Mouse (Mus musculus): Measurements from ENCODE around the gene Taf1a. TPM values are rescaled to one million over a fixed set of nuclear protein-coding genes. Genes with fewer than 3 reads are reported as not detected.
"Not testable (repeated sequence)": the region's sequence is repeated elsewhere in the genome, so short reads cannot be mapped to it uniquely, and the experiment has no call there.

Gene Taf1a
- 18.9 and 19.4 TPM in 2 replicates for polyA plus RNA-seq (2015; fragmentation: Nextera tagmentation; extraction: Ambion mirVana)

DNA sequence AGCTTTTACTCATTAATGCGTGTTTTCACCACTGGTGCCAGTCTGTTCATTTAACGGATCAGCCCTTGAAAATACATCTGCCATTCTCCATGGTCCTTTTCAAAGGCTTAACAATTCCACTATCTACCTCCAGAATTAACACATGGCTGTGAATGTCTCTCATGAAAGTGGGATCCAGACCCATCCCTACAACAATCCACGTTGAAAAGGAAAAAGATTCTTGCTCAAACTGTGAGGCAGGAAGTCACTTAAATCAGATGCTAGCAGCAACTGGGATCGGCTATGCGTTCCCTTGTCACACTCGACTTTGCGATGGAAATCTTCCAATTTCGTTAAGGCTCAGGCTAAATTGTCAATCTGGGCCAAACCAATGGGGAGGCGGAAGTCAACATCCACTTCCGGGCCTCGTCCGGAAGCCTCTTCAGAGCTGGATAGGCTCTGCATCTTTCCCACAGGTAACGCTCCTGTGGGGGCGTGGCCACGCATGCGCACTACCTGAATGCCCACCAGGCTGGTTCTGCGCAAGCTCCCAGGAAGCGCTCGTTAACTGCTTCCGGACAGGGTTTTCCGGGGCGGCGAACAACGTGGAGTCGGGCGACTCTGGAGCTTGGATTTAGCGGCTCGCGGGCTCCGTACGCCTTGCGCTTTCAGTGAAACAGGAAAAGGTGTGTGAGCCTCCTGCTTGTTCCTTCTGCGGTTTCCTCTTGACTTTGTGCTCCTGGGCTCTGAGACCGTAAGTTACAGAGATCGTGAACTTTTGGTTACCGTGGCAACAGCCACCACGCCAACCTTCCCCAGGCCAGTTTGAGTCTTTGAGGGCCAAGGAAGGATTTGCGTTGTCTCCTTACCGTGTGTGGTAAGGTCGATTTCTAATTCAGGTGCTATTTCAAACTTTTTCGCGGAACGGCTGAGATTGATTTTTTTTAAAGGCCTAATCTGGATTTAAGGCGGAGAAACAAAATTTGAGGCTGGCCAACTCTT lies at the start of gene Taf1a:
TSS of gene Taf1a (plus strand) at position 556 of the 981 bp plus-strand sequence.
- ATAC-seq (ENCODE audit: insufficient read depth, low FRiP score) = peak; percentile 99
- Histone ChIP-seq H3K27me3 (ENCODE audit: control insufficient read depth, insufficient read depth, low read length) (no peaks in the 10 kb centered on the region), H3K9me3 (replicated peaks; ENCODE audit: control insufficient read depth, low read length) (no peaks in the 10 kb centered on the region), H3K27ac (ENCODE audit: low read length) (peak within 1 kb of the TSS; percentile 69), H3K4me2 (ENCODE audit: low read depth, low read length) (peak within 1 kb of the TSS; percentile 72), H3K9ac (ENCODE audit: low read length) (peak within 1 kb of the TSS; percentile 70), H3K4me3 (replicated peaks; ENCODE audit: low read length) (peak within 1 kb of the TSS; percentile 65), H3K36me3 (ENCODE audit: control insufficient read depth, insufficient read depth, low read length) (no peaks in the 10 kb centered on the region; the same call in 1 of the 2 replicates), H3K4me1 (ENCODE audit: control insufficient read depth, insufficient read depth, low read length) (peaks cover 11% of the 10 kb centered on the region)
- WGBS = 5% methylated on average over 44 of the region's 44 CpGs

GRCm38 (mm10) chr1:183342902-183343301 lies 45.9 kb upstream of the Taf1a start:
- not testable (repeated sequence) for H3K9ac ChIP-seq (ENCODE audit: low read length); ATAC-seq (ENCODE audit: insufficient read depth, low FRiP score); H3K27me3 ChIP-seq (ENCODE audit: control insufficient read depth, insufficient read depth, low read length); H3K4me3 ChIP-seq (replicated peaks; ENCODE audit: low read length); H3K27ac ChIP-seq (ENCODE audit: low read length); H3K4me2 ChIP-seq (ENCODE audit: low read depth, low read length); H3K36me3 ChIP-seq (ENCODE audit: control insufficient read depth, insufficient read depth, low read length); H3K4me1 ChIP-seq (ENCODE audit: control insufficient read depth, insufficient read depth, low read length); H3K9me3 ChIP-seq (replicated peaks; ENCODE audit: control insufficient read depth, low read length)
- 89% methylated on average over 1 of the region's 1 CpGs for WGBS

GRCm38 (mm10) chr1:183344886-183345816 lies 43.6 kb upstream of the Taf1a start:
- Histone ChIP-seq H3K36me3 (ENCODE audit: control insufficient read depth, insufficient read depth, low read length) (peaks cover 6% of the 10 kb centered on the region; the same call in 1 of the 2 replicates), H3K27ac (ENCODE audit: low read length) (peak overlapping the region; percentile 76), H3K27me3 (ENCODE audit: control insufficient read depth, insufficient read depth, low read length) (no peaks in the 10 kb centered on the region), H3K9me3 (replicated peaks; ENCODE audit: control insufficient read depth, low read length) (no peaks in the 10 kb centered on the region), H3K4me3 (replicated peaks; ENCODE audit: low read length) (peak overlapping the region; percentile 88), H3K4me1 (ENCODE audit: control insufficient read depth, insufficient read depth, low read length) (peaks cover 6% of the 10 kb centered on the region; the same call in 1 of the 2 replicates), H3K9ac (ENCODE audit: low read length) (peak overlapping the region; percentile 90), H3K4me2 (ENCODE audit: low read depth, low read length) (peak overlapping the region; percentile 91)
- peak; percentile 95 for ATAC-seq (ENCODE audit: insufficient read depth, low FRiP score)
- WGBS = under 1% methylated on average over 72 of the region's 72 CpGs

DNA sequence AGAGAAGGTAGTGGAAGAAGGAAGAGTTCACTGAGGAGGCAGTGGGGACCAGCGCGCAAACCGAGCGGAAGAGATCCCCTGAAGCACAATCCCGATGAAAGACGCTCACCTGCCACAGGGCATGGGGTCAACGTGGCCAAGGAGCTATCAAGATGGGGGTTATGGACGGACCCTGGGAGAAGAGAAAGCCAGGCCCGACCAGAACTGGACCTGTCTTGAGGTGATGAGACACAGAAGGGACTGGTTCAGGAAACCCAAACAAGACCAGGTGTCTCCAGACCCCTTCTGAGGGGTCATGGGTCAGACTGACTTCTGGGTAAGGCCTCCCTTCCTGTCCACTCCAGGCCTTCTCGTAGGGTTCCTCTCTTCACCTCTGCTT lies 43.0 kb upstream of the Taf1a start:
- H3K27ac ChIP-seq (ENCODE audit: low read length) = no peak overlapping the region
- peaks cover 6% of the 10 kb centered on the region; the same call in 1 of the 2 replicates for H3K36me3 ChIP-seq (ENCODE audit: control insufficient read depth, insufficient read depth, low read length)
- ATAC-seq (ENCODE audit: insufficient read depth, low FRiP score) = no peak
- peak overlapping the region; percentile 90 for H3K9ac ChIP-seq (ENCODE audit: low read length)
- WGBS = 2% methylated on average over 10 of the region's 10 CpGs
- no peaks in the 10 kb centered on the region for H3K9me3 ChIP-seq (replicated peaks; ENCODE audit: control insufficient read depth, low read length)
- H3K4me2 ChIP-seq (ENCODE audit: low read depth, low read length) = peak overlapping the region; percentile 91
- peaks cover 6% of the 10 kb centered on the region; the same call in 1 of the 2 replicates for H3K4me1 ChIP-seq (ENCODE audit: control insufficient read depth, insufficient read depth, low read length)
- peak overlapping the region; percentile 88 for H3K4me3 ChIP-seq (replicated peaks; ENCODE audit: low read length)
- no peaks in the 10 kb centered on the region for H3K27me3 ChIP-seq (ENCODE audit: control insufficient read depth, insufficient read depth, low read length)

GRCm38 (mm10) chr1:183349840-183350239 lies 38.9 kb upstream of the Taf1a start:
- WGBS = 20% methylated on average over 6 of the region's 6 CpGs
- ATAC-seq (ENCODE audit: insufficient read depth, low FRiP score) = no peak
- H3K4me3 ChIP-seq (replicated peaks; ENCODE audit: low read length) = no peak overlapping the region
- H3K4me1 ChIP-seq (ENCODE audit: control insufficient read depth, insufficient read depth, low read length) = peaks cover 6% of the 10 kb centered on the region; the same call in 1 of the 2 replicates
- no peaks in the 10 kb centered on the region for H3K27me3 ChIP-seq (ENCODE audit: control insufficient read depth, insufficient read depth, low read length)
- H3K9ac ChIP-seq (ENCODE audit: low read length) = no peak overlapping the region
- H3K4me2 ChIP-seq (ENCODE audit: low read depth, low read length) = no peak overlapping the region
- H3K36me3 ChIP-seq (ENCODE audit: control insufficient read depth, insufficient read depth, low read length) = peaks cover 9% of the 10 kb centered on the region; the same call in 1 of the 2 replicates
- H3K27ac ChIP-seq (ENCODE audit: low read length) = no peak overlapping the region
- H3K9me3 ChIP-seq (replicated peaks; ENCODE audit: control insufficient read depth, low read length) = no peaks in the 10 kb centered on the region

- ATAC-seq (ENCODE audit: insufficient read depth, low FRiP score) = no peak
- WGBS = 87% methylated on average over 3 of the region's 3 CpGs
- no peak overlapping the region for H3K4me2 ChIP-seq (ENCODE audit: low read depth, low read length)
- no peak overlapping the region for H3K4me3 ChIP-seq (replicated peaks; ENCODE audit: low read length)
- no peak overlapping the region for H3K27ac ChIP-seq (ENCODE audit: low read length)
- H3K4me1 ChIP-seq (ENCODE audit: control insufficient read depth, insufficient read depth, low read length) = no peaks in the 10 kb centered on the region
- no peaks in the 10 kb centered on the region for H3K27me3 ChIP-seq (ENCODE audit: control insufficient read depth, insufficient read depth, low read length)
- no peaks in the 10 kb centered on the region for H3K9me3 ChIP-seq (replicated peaks; ENCODE audit: control insufficient read depth, low read length)
- H3K36me3 ChIP-seq (ENCODE audit: control insufficient read depth, insufficient read depth, low read length) = peaks cover 11% of the 10 kb centered on the region; the same call in 1 of the 2 replicates
- H3K9ac ChIP-seq (ENCODE audit: low read length) = no peak overlapping the region
These were observed 29.9 kb upstream of the Taf1a start for GRCm38 (mm10) chr1:183358901-183359300.

DNA sequence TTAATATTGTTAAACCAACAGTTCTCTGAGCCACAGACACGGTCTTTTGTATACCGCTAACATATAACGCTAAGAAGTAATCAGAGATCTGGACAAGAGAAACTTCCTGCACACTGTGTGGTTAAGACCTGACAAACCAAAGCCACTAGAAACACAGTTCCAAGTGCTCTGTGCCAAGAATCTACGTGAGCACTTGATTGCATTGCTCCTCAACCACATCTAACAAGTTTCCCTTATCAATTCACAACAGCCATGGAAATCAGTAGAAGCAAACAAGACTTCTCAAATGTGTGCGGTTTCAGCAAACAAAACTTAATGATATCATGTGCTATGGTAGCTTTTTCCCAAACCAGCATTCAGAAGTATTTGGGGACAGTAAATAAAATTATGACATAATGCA lies 26.5 kb upstream of the Taf1a start:
- WGBS = 70% methylated on average over 5 of the region's 5 CpGs
- Histone ChIP-seq H3K27ac (ENCODE audit: low read length) (no peak overlapping the region), H3K9me3 (replicated peaks; ENCODE audit: control insufficient read depth, low read length) (no peaks in the 10 kb centered on the region), H3K4me2 (ENCODE audit: low read depth, low read length) (no peak overlapping the region), H3K9ac (ENCODE audit: low read length) (no peak overlapping the region), H3K4me1 (ENCODE audit: control insufficient read depth, insufficient read depth, low read length) (no peaks in the 10 kb centered on the region), H3K27me3 (ENCODE audit: control insufficient read depth, insufficient read depth, low read length) (no peaks in the 10 kb centered on the region), H3K36me3 (ENCODE audit: control insufficient read depth, insufficient read depth, low read length) (peaks cover 8% of the 10 kb centered on the region; the same call in 1 of the 2 replicates), H3K4me3 (replicated peaks; ENCODE audit: low read length) (no peak overlapping the region)
- ATAC-seq (ENCODE audit: insufficient read depth, low FRiP score) = peak; percentile 47; the same call in 1 of the 2 replicates

GRCm38 (mm10) chr1:183362729-183363576 lies 25.8 kb upstream of the Taf1a start:
- Histone ChIP-seq H3K4me2 (ENCODE audit: low read depth, low read length) (no peak overlapping the region), H3K4me1 (ENCODE audit: control insufficient read depth, insufficient read depth, low read length) (peaks cover 5% of the 10 kb centered on the region), H3K36me3 (ENCODE audit: control insufficient read depth, insufficient read depth, low read length) (peaks cover 2% of the 10 kb centered on the region; the same call in 1 of the 2 replicates), H3K9ac (ENCODE audit: low read length) (no peak overlapping the region), H3K9me3 (replicated peaks; ENCODE audit: control insufficient read depth, low read length) (no peaks in the 10 kb centered on the region), H3K4me3 (replicated peaks; ENCODE audit: low read length) (no peak overlapping the region), H3K27ac (ENCODE audit: low read length) (no peak overlapping the region), H3K27me3 (ENCODE audit: control insufficient read depth, insufficient read depth, low read length) (no peaks in the 10 kb centered on the region)
- no peak for ATAC-seq (ENCODE audit: insufficient read depth, low FRiP score)
- 83% methylated on average over 14 of the region's 14 CpGs for WGBS
